ENCODE assay signal across 8 mouse cellular contexts in genomic region chr12:70974441-70975266, GRCm38 (mm10). TPM values are rescaled to one million over a fixed set of nuclear protein-coding genes. Genes with fewer than 3 reads are reported as not detected.
DNase-seq lines count a peak whose midpoint lies in the region; ATAC-seq and TF ChIP-seq lines count a peak whose summit lies in the region.

Gene Psma3, plus strand, starts transcription at chr12:70974621.

- no peaks in the 10 kb centered on the region for H3K27me3 ChIP-seq in embryonic facial prominence, embryonic 14.5 days (replicated peaks; ENCODE audit: control insufficient read depth, insufficient read depth, low read length)
- H3K27me3 ChIP-seq in heart, adult 2 months (ENCODE audit: control insufficient read depth, insufficient read depth, low read length), result no peaks in the 10 kb centered on the region
- H3K27me3 ChIP-seq in limb, embryonic 13.5 days, result no peaks in the 10 kb centered on the region
- H3K27me3 ChIP-seq in midbrain, embryonic 16.5 days (ENCODE audit: control insufficient read depth, insufficient read depth, low read depth, low read length), result no peaks in the 10 kb centered on the region

- TF ChIP-seq POLR2A in heart, adult 2 months (IDR thresholded peaks at IDR 0.05; ENCODE audit: insufficient read depth, low read depth, low read length), result peak; percentile 93

- TF ChIP-seq CTCF in heart, adult 2 months (IDR thresholded peaks at IDR 0.05), result peak; percentile 43

- peak within 1 kb of the TSS; percentile 86 for H3K4me3 ChIP-seq in embryonic facial prominence, embryonic 14.5 days (ENCODE audit: low read depth, low read length)
- H3K4me3 ChIP-seq in heart, adult 2 months, result peak within 1 kb of the TSS; percentile 100
- peak within 1 kb of the TSS; percentile 86 for H3K4me3 ChIP-seq in limb, embryonic 13.5 days
- peak within 1 kb of the TSS; percentile 79 for H3K4me3 ChIP-seq in midbrain, embryonic 16.5 days (ENCODE audit: low read depth, low read length)

- peak; percentile 100 for ATAC-seq in embryonic facial prominence, embryonic 14.5 days (ENCODE audit: low read depth)
- peak; percentile 99 for ATAC-seq in limb, embryonic 13.5 days (ENCODE audit: low FRiP score, low read depth)
- peak; percentile 99 for ATAC-seq in midbrain, embryonic 16.5 days

- H3K4me1 ChIP-seq in embryonic facial prominence, embryonic 14.5 days (ENCODE audit: control insufficient read depth, insufficient read depth, low read length), result peaks cover 8% of the 10 kb centered on the region
- peaks cover 5% of the 10 kb centered on the region for H3K4me1 ChIP-seq in heart, adult 2 months (ENCODE audit: control insufficient read depth, insufficient read depth, low read length)
- H3K4me1 ChIP-seq in limb, embryonic 13.5 days, result peaks cover 13% of the 10 kb centered on the region
- peaks cover 18% of the 10 kb centered on the region for H3K4me1 ChIP-seq in midbrain, embryonic 16.5 days (ENCODE audit: control insufficient read depth, insufficient read depth, low read length)

- peak within 1 kb of the TSS; percentile 98 for H3K27ac ChIP-seq in embryonic facial prominence, embryonic 14.5 days (replicated peaks; ENCODE audit: low read depth, low read length)
- H3K27ac ChIP-seq in heart, adult 2 months, result peak within 1 kb of the TSS; percentile 98
- peak within 1 kb of the TSS; percentile 97 for H3K27ac ChIP-seq in limb, embryonic 13.5 days
- H3K27ac ChIP-seq in midbrain, embryonic 16.5 days (ENCODE audit: low read length), result peak within 1 kb of the TSS; percentile 87

- peaks cover 1% of the 10 kb centered on the region; the same call in 1 of the 2 replicates for H3K79me2 ChIP-seq in heart, adult 2 months (replicated peaks; ENCODE audit: control insufficient read depth, insufficient read depth, low read length)

- intact Hi-C loops in heart, adult 2 months (cut with DNase I), result loop anchor here (1.0 kb wide), 1 partner anchor 41 kb away; the partner anchor contains the start of gene Arid4a

- peak; percentile 97 for DNase-seq in 3T3-L1 (ENCODE audit: low read depth, low spot score)
- peak; percentile 74 to 77 for DNase-seq in adrenal gland, postnatal 4 days (ENCODE audit: low spot score in 2 of 2)
- peak; percentile 98 for DNase-seq in embryonic facial prominence, embryonic 14.5 days (ENCODE audit: low spot score)
- peak; percentile 92 to 95 for DNase-seq in heart, adult 2 months
- DNase-seq in kidney, adult 8-10 months, result peak; percentile 91 to 93
- DNase-seq in spleen, postnatal 10 days (ENCODE audit: low spot score in 2 of 2), result peak; percentile 88 to 91

- no peaks in the 10 kb centered on the region for H3K9me3 ChIP-seq in embryonic facial prominence, embryonic 14.5 days (ENCODE audit: control insufficient read depth, low read length)
- no peaks in the 10 kb centered on the region for H3K9me3 ChIP-seq in limb, embryonic 13.5 days
- no peaks in the 10 kb centered on the region for H3K9me3 ChIP-seq in midbrain, embryonic 16.5 days (replicated peaks; ENCODE audit: control insufficient read depth, low read length, poor library complexity, severe bottlenecking)

- H3K4me2 ChIP-seq in embryonic facial prominence, embryonic 14.5 days (ENCODE audit: low read depth, low read length), result peak within 1 kb of the TSS; percentile 72
- peak within 1 kb of the TSS; percentile 78 for H3K4me2 ChIP-seq in limb, embryonic 13.5 days (replicated peaks)
- peak within 1 kb of the TSS; percentile 85 for H3K4me2 ChIP-seq in midbrain, embryonic 16.5 days (ENCODE audit: low read length)

- under 1% methylated on average over 42 of the region's 71 CpGs for WGBS in embryonic facial prominence, embryonic 14.5 days
- under 1% methylated on average over 71 of the region's 71 CpGs for WGBS in heart, adult 2 months
- WGBS in limb, embryonic 13.5 days, result under 1% methylated on average over 71 of the region's 71 CpGs
- WGBS in midbrain, embryonic 16.5 days, result under 1% methylated on average over 67 of the region's 71 CpGs

- H3K9ac ChIP-seq in embryonic facial prominence, embryonic 14.5 days (ENCODE audit: low read depth, low read length), result peak within 1 kb of the TSS; percentile 96
- H3K9ac ChIP-seq in heart, adult 2 months (ENCODE audit: low read depth, low read length), result peak within 1 kb of the TSS; percentile 95
- H3K9ac ChIP-seq in limb, embryonic 13.5 days, result peak within 1 kb of the TSS; percentile 99
- peak within 1 kb of the TSS; percentile 93 for H3K9ac ChIP-seq in midbrain, embryonic 16.5 days (ENCODE audit: low read depth, low read length)

- no peak for TF ChIP-seq EP300 in heart, adult 2 months (IDR thresholded peaks at IDR 0.05; ENCODE audit: insufficient read depth, low read depth, low read length)

- H3K36me3 ChIP-seq in embryonic facial prominence, embryonic 14.5 days (ENCODE audit: control insufficient read depth, insufficient read depth, low read length), result peaks cover 13% of the 10 kb centered on the region; the same call in 1 of the 2 replicates
- peaks cover 7% of the 10 kb centered on the region for H3K36me3 ChIP-seq in heart, adult 2 months (ENCODE audit: control insufficient read depth, insufficient read depth, low read length)
- H3K36me3 ChIP-seq in limb, embryonic 13.5 days, result peaks cover 16% of the 10 kb centered on the region
- H3K36me3 ChIP-seq in midbrain, embryonic 16.5 days (ENCODE audit: control insufficient read depth, insufficient read depth, low read length), result 0 out of 2 replicates have a peak, but pooled peaks cover 3% of the 10 kb centered on the region

RNA-seq across cellular contexts. Expression of gene Psma3, which starts in this region (rescaled TPM):
- total RNA-seq in adrenal gland, postnatal 4 days (2021), result 100 to 1,000 TPM; 326 to 333 TPM
- polyA plus RNA-seq in embryonic facial prominence, embryonic 14.5 days (2014; fragmentation: Nextera tagmentation; extraction: Ambion mirVana), result 589 and 594 TPM in 2 replicates
- total RNA-seq in heart, adult 2 months (2021), result 100 to 1,000 TPM; 174 to 186 TPM
- 27.6 and 54.1 TPM in 2 replicates for polyA plus RNA-seq in heart, adult 2 months (2012; rRNA removed)
- polyA plus RNA-seq in limb, embryonic 13.5 days (2015; fragmentation: Nextera tagmentation; extraction: Ambion mirVana), result 634 and 669 TPM in 2 replicates
- 489 and 519 TPM in 2 replicates for polyA plus RNA-seq in midbrain, embryonic 16.5 days (2015; fragmentation: Nextera tagmentation; extraction: Ambion mirVana)

Comparison
In these comparisons a context has a peak if more than half of its experiments do, and no peak if none do; other contexts are left out.
1. Peak in every context shown above with its lines: DNase-seq, ATAC-seq, H3K4me3 ChIP-seq and H3K27ac ChIP-seq.